Mouse (Mus musculus) gastrocnemius, postnatal 10 days (tissue): ENCODE results near the gene Tef. TPM values are rescaled to one million over a fixed set of nuclear protein-coding genes. Genes with fewer than 3 reads are reported as not detected.

ENCODE experiments used
- total RNA-seq, 2 experiments: library from RNA; stranded (reverse); gene quantifications; 2 replicates each; pipeline ENCODE4 v1.2.3; 2021

Gene Tef
- total RNA-seq, 2 experiments from 2014 or later: 127 to 130 TPM

Other genes starting within 250 kb of the Tef start
- gene Ep300, start 217.1 kb upstream of the Tef start, total RNA-seq: 10 to 100 TPM; 31.2 to 38.4 TPM
- 1 to 10 TPM; 7.5 to 9.3 TPM for gene L3mbtl2, start 138.5 kb upstream of the Tef start, total RNA-seq
- gene Chadl, start 105.1 kb upstream of the Tef start, total RNA-seq: 1 to 10 TPM; 2.4 to 3.4 TPM
- 10 to 100 TPM; 39.8 to 43.1 TPM for gene Zc3h7b, start 57.4 kb upstream of the Tef start, total RNA-seq
- 10 to 100 TPM; 28.6 to 31.3 TPM for gene Rangap1, start 56.9 kb upstream of the Tef start, total RNA-seq
- gene Tob2, start 56.4 kb downstream of the Tef start, total RNA-seq: 10 to 100 TPM; 38.1 to 80.4 TPM
- gene Phf5a, start 69.5 kb downstream of the Tef start, total RNA-seq: 10 to 100 TPM; 37.4 to 39.6 TPM
- gene Aco2, start 69.9 kb downstream of the Tef start, total RNA-seq: 100 to 1,000 TPM; 789 to 874 TPM
- 10 to 100 TPM in 1 of 2 experiments, 1 to 10 TPM in 1; 8.2 to 12.1 TPM for gene Polr3h, start 123.8 kb downstream of the Tef start, total RNA-seq
- 1 to 10 TPM; 5.7 to 6.0 TPM for gene Csdc2, start 134.3 kb downstream of the Tef start, total RNA-seq
- gene Pmm1, start 158.5 kb downstream of the Tef start, total RNA-seq: 10 to 100 TPM; 12.0 to 15.3 TPM
- not detected for gene 1700029P11Rik, start 178.1 kb downstream of the Tef start, total RNA-seq
- gene Xrcc6, start 185.4 kb downstream of the Tef start, total RNA-seq: 10 to 100 TPM; 25.5 to 26.0 TPM
- 10 to 100 TPM; 18.5 to 20.7 TPM for gene Desi1, start 231.4 kb downstream of the Tef start, total RNA-seq
- gene Snu13, start 245.2 kb downstream of the Tef start, total RNA-seq: 10 to 100 TPM; 50.0 to 54.5 TPM